Mouse (Mus musculus) left cerebral cortex, postnatal 4 days (tissue): Measurements from ENCODE around the gene Gm45062. TPM values are rescaled to one million over a fixed set of nuclear protein-coding genes. Genes with fewer than 3 reads are reported as not detected.

ENCODE experiments used
- DNase-seq: peaks from one replicate; pipeline ENCODE4 v3.0.0-alpha.2; 2022
- intact Hi-C: fragments of 180-260 bp; cut with DNase I; formaldehyde crosslinking; loops from one replicate; pipeline ENCODE4 v1.15.1; 2025
- total RNA-seq, 2 experiments: library from RNA; stranded (reverse); gene quantifications; 2 replicates each; pipeline ENCODE4 v1.2.3; 2021

Gm45062 gene
- total RNA-seq, 2 experiments from 2014 or later: 5.1 to 6.4 TPM

DNA sequence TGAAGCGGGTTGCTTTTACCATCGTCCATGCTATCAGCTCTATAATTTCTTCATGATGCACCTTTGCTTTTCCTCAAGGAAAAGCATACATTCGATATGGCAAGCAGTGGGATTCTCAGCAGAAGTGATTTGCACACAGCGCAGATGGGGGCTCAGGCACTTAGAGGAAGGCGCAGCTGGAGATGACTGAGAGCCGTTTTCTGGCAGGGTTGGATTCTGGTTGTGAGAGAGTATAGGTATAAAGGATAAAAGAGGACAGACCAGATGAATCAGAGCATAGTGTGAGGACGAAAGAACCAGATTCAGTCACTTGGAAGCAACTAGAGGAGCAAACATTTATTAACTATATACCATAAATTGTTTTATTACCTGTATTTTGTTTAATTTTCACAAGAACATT is 286.5 kb downstream of the Gm45062 start:
- intact Hi-C loops: no loop called here
- DNase-seq: no peak

DNA sequence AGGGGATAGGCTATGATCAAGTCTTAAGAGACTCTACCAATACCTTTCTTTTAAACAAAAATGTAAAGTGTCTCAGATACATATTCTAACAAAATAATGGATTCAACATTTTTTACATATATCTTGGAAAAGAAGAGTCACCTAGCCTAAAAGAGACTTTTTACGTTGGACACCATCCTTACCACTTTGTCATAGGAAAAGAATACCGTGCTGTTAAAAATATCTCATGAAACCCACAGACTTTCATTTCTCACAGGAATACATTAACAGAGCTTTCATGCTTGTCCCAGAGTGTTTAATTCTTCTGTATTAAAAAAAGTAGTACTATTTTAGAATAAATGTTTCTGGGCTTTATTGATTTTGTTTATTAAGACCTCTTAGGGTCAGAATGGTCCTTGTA is 291.9 kb downstream of the Gm45062 start:
- DNase-seq: no peak
- intact Hi-C loops: no loop called here

DNA sequence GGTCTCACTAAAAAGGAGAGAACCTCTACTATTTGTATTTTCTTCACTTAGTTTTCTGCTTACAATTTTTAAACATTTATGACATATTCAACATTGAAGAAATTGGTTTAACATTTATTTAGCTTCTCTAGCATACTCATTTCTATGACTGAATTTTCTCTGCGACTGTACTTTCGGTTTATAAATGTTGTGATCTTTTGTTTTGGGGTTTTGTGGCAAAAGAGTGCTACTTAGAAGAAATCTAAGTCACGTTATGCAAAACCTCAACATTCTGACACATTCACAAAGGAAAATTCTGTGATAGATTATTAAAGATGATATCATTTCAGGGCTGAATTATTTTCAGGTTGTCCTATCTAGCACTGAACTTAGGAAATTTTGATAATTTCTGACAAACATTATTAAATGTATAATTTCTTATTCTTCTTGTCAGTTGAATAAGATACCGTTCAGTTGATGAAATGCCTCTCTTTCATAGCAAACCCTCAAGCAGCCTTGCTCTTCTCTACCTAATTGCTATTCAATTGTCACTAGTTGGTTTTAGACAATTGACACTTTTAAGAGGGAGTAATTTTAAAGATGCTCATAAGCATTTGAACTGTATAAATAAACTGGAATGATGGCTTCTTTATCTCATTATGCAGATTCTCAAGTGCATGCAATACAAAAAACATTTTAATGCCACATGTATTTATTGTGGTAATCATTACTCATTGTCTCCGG is 297.8 kb downstream of the Gm45062 start:
- intact Hi-C loops: no loop called here
- DNase-seq: no peak

DNA sequence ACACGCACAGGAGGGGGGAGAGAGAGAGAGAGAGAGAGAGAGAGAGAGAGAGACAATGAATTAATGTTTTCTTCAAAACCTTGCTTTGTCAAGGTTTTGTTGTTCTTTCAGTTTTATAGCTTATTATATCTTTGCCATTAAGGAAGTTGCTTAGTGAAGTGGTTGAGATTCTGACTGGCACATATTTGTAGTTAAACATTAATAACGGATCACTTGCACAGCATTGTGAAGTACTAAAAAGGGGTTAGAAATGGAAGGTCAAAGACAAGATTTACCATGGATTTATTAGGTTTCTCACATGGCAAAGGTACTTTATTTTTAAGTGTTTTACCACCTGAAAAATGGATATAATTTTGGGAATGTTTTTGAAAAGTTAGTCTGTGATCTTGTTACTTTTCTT is 301.4 kb downstream of the Gm45062 start:
- DNase-seq: no peak
- intact Hi-C loops: no loop called here

DNA sequence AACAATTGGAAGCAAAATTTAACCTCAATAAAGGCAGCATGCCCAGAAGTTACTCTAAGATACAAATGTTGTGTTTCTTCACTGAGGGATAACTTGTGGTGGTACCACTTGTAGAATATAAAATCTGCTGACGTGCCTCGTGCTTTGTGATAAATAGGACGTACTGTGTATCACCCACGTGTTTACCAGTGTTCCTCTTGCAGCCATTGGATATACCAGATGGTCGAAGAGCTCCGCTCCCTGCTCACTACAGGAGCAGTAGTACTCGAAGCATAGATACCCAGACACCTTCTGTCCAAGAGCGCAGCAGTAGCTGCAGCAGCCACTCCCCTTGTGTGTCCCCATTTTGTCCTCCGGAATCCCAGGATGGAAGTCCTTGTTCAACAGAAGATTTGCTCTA is 323.1 kb downstream of the Gm45062 start:
- DNase-seq: no peak
- intact Hi-C loops: no loop called here

DNA sequence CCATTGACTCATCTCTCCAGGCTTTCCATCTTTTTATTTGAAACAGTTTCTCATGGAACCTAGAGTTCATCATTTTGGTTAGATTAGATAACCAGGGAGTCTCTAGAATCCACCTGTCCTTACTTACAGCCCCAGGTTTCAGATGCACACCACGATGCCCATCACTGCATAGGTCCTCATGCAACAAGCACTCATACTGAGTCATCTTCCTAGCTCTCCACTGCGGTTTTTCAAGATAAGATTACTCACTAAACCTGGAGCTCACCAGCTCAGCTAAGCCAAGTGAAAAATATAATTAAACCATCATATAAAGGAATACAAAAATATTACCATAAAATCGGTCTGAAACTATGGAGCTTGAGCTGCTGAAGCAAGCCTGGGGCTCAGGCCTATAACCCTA is 324.6 kb downstream of the Gm45062 start:
- intact Hi-C loops: no loop called here
- no peak for DNase-seq

DNA sequence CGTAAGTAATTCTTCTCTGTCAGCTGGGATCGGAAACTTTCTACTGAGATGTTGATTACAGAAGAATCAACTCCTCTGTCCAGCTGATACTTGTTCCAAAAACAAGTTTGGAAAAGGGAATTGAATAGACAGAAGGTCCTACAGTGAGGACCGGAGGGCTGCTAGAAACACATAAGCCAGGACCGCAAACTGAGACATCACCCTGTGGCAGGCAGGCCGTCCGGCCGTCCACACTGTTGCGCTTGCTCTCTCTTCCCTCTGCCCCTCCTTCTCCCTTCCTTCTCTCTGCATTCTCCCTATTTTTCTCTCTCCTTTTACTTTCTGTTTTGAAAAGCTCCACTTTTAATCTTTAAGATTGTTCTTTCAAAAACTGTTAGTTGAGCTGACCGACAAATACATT is 332.4 kb downstream of the Gm45062 start:
- DNase-seq: no peak
- intact Hi-C loops: no loop called here

DNA sequence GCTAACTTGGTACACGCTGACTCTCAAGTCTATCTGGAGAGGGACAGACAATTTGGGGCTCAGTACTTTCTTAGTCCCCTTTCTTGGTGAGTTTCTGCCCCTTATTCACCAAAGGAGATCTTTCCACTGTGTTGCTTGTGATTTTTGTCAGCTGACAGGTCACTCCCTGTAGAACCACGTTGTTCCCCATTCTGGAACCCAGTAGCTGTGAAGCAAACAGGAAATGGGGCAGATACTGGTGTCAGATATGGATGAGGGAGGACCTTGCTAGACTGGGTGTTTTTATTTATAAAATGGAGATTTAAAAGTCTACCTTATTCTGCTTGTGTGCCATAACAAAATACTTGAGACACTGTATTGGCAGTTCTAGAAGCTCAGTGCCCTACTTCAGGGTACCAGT is 358.1 kb downstream of the Gm45062 start:
- intact Hi-C loops: no loop called here
- DNase-seq: no peak

DNA sequence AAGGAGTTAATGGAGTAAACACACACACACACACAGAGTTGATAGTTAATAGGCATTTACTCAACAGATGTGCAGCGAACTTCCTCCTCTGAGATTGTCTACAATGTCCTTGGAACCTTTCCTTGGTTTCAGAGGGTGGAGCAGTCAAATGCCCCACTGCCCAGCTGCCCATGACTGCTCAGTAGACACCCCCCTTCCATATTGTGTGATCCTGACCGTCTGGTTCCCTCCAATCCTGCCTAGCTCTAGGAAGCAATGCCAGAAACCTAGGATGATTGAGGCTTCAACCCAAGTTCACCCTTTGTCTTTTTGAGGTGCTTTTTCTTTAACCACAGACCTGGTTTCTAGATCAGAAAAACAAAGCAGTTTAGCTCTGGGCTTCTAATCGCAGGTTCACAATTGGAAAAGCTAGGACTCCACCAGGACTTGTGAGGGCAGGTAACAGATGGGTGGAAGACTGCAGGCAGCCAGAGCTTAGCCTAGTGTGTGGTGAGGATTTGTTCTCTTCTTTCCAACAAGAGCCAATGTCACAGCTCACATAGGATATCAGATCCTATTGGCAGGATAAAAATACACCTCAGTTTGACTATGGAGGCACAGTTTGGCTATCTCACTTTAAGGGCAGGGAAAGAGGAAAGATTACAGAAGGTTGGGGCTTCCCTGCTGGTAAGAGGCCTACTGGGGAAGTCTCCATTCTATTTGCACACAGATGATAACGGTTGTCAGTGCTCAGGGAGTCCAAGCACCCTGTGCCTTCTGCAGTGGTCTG is 360.5 kb downstream of the Gm45062 start:
- DNase-seq: no peak
- intact Hi-C loops: no loop called here

DNA sequence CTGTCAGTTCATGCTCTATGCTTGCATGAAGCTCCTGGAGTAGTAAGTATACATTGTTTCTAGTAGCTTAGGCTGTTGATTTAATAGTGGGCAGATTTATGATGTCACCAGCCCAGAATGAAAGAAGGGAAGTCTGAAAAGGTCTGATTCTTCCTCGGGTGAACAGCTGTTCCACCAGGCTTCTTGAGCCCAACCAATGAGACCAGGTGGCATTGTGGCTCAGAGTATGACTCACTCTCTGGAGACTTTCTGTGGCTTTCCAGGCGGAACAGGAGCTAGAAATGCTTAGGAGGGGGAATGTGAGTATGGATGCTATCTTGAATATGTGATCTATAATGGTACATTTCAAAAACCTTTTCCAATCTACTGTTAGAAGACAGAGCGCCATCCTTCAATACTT is 363.8 kb downstream of the Gm45062 start:
- intact Hi-C loops: no loop called here
- DNase-seq: no peak

DNA sequence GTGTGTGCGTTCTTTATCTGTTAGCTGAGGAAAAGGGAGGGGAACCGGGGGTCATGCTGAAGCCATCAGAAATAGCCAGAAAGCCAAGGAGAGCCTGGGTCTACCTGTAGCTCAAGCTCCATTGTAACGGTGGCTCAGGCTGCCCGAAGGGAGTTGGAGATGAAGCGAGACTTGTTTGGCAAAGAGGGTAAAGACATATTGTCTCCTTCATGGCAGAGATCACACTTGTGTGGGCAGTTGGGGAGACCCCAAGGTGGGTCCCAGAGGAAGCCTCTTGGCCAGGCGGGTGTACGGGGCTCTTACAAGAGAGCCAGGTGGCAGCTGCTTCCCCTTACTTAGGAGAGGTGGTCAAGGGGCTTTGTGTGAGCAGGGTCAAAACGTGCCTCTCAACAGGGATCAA is 369.0 kb downstream of the Gm45062 start:
- DNase-seq: no peak
- intact Hi-C loops: no loop called here

DNA sequence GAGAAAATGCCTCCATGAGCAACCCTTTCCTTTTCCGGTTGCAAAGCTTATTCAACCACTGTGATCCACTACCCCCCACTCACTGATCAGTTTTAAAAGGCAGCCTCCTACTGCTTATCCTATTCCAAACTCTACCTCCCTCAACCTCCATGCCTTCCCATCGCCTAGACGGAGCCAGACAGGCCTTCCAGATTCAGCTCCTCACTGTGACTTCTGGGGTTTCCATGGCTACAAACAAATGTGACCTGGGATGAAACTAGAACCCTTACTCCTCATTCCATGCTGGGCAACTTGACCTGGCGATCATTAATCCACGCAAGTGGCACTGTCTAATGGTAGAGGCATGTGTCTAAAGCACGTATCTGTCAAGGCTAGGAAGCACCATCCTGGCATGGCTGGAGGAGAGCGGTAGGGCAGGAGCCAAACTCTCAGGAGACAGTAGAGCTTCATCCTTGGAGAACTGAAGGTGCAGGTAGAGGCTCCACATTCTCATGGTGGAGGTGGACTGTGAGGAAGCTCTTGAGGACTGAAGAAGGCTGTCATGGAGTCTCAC is 369.5 kb downstream of the Gm45062 start:
- intact Hi-C loops: no loop called here
- DNase-seq: no peak

DNA sequence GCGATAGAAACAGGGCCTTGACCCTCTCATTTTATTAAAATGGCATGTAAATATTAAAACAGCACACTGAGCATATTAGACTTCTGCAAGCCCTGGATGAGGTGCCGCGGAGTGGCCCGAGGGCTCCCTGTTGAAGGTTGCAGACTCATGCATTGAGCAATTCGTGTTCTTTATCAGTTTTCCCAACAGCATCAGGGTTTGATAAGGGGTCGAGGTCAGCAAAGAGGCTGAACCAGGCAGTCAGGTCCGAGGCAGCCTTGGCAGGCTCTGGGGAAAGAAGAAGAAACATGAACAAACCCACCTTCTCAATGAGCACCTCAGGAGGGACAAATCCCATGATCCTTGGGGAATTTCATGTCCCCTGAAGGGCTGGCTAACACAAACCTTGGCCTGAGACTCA is 371.3 kb downstream of the Gm45062 start:
- intact Hi-C loops: no loop called here

DNA sequence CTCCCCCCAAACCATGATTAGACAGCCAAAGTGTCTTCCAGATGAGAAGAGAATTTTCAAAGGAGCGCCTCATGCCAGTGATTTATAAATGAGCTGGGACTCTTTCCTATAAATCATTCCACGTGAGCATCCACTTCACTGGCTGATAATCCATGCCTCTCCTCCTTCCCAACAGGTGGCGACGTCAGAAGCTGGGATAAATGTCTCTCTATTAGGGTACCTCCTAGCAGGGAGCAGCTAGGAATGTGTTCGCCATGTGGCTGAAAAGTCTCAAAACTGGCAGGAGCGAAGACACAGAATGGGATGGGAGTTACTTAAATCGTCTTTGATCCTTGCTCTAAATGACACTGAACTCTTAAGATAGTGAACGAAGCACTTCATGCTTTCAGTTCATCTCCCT is 372.1 kb downstream of the Gm45062 start:
- intact Hi-C loops: no loop called here
- DNase-seq: no peak

More for the DNA sequence above, 371.3 kb downstream of the Gm45062 start:
- DNase-seq: no peak

DNA sequence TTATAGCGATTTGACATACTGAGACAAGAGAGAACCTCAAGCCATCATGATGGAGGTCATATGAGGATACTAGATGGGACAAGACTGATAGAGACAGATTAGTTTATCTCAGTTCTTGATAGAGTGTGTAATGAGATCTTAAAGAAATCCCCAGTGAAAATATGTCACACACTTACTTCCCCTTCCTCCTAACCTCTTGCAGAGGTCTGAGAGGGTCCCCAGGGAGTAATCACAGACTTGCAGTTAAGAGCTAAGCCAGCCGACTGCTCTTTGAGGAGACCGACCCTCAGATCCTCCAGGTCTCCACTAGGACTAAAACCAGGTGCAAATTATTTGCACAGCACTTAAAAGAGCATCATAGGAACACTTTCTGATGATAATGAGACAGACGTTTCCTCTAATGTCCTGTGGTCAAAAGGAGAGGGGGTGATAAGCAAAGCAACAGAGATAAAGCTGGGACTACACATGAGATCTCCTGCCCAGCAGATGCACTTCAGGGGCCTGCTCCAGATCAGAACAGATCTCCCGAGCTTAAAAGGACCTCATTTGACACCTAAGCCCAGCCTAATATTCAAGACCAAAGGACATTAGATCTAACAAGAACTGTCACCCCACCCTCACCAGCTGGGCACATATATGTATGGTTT is 372.9 kb downstream of the Gm45062 start:
- no peak for DNase-seq
- intact Hi-C loops: no loop called here

DNA sequence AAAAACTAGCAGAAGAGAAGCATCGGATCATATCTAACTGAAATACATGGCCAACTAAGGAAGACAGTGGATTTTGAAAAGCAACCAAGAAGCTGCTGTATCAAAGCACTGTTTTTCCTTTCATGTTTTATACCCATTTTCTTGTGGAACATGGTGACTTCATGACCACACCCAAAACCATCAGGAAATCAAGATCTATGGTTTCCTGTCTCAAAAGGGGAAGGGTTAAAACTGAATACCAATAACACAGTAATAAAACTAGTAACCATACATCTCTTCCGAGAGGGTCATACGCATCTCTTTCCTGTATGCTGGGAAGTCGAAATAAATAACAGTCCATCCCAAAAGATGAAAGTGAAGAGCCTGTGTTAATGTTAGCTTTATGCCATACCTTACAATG is 373.5 kb downstream of the Gm45062 start:
- intact Hi-C loops: no loop called here
- no peak for DNase-seq

DNA sequence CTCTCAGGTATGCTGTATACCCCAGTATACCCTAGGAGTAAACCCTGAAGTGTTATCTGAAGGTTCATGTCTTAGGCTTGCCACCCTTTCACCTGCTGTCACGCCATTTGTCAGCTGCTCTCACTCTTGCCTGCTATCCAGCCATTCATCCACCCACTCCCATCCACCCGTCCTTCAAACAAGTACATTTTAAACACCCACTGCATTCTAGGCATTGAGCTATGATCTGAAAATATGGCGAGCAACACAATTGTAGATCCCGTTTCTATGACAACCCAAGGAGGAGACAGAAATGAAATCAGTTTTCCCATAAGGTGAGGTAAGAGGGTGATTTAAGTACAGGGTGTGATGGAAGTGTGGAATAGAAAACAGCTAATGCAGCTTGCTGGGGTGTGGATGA is 378.9 kb downstream of the Gm45062 start:
- intact Hi-C loops: no loop called here
- DNase-seq: no peak

DNA sequence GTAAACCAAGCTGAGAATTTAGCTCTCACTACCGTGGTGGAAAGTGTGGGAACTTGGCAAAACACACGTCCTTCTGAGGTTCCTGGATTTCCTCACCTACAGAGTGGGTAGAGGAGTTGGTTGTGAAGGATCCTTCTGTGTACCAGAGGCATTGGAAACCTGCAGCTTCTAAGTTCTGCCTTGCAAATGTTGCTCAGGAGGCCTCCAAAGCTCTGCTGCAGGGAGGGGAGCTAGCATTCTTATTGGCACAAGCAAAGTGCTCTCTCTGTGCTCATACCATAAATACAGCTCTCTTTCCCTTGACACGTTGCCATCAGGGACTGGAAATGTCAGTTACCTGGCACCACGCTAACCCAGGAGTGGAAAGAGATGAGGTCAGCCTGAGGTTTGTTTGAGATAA is 379.6 kb downstream of the Gm45062 start:
- intact Hi-C loops: no loop called here
- no peak for DNase-seq

DNA sequence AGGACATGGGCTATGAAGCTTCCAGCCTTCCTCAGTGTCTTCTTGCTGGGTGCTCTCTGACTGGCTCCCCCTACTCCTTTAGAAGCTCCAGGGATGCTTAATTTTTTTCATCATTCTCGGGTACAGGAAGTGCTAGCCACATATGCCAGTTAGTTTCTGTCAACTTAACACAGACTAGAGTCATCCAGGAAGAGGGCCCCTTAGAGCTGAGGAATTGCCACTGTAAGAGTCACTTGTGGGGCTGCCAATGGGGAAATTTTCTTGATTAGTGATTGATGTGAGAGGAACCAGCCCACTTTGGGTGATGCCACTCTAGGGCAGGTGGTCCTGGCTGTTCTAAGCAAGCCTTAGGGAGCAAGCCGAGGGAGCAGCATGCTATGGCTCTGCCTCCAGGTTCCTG is 380.3 kb downstream of the Gm45062 start:
- intact Hi-C loops: no loop called here
- no peak for DNase-seq

DNA sequence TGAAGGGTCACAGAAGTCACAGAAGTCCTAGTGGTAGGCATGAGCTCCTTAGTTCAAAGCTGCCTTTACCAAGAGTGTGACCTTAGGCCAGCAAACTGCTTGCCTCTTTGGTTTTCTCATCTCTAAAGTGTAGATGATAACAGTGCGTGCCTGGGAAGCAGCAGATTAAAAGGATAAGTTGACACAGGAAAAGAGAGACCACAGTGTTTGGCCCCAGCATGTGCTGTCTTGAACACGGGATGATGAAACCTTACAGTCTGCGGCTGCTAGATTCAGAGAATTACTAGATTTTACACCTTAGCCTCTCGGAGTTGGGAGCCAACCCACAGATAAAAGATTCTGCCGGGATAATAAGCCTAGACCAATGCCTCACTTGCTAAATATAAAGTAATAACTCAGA is 381.6 kb downstream of the Gm45062 start:
- intact Hi-C loops: no loop called here
- no peak for DNase-seq

DNA sequence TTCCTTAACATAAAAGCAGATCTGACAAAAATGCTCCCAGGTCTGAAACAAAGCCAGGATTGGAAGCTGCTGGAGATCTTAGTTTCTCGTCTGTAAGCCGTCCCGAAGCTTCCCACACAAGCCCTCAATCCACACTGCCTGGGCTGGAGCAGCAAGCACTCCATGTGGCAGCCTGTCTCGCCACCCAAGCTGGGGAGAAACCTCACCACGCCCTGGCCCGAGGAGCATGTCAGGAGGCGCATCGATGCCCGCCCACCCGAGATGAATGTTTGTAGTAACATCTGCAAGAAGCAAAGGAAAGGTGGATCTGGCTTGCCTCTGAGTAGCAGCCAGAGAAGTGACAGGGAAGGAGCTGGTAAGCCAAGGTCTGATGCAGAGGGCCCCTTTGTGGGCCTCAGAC is 385.5 kb downstream of the Gm45062 start:
- no peak for DNase-seq

DNA sequence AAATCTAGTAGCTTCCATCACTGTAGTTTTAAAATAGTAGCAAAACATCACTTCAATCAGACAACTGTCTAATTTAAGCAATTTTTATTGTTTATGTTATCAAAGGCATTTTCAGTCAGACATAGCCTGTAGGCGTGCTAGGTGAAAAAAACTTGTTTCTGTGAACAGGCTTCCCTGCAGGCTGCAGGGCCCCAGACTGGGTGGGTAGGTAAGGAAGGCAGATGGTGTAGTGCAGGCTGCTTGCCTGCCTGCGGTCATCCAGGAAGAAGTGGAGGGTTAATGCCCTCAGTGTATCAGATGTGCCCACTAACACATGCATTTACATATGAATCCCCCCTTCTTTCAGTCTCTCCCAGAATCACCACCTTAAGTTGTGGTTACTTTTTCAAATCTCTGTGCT is 386.5 kb downstream of the Gm45062 start:
- DNase-seq: no peak

More for the DNA sequence above, 385.5 kb downstream of the Gm45062 start:
- intact Hi-C loops: no loop called here

More for the DNA sequence above, 386.5 kb downstream of the Gm45062 start:
- intact Hi-C loops: no loop called here
